Mouse (Mus musculus): ENCODE measurements at regions not wholly inside any gene's neighbourhood (a gene's known extent, or its start where the extent isn't known, plus 50 kb on each side); places are given as distances from the start of the nearest gene placed in this dataset.

- DNase-seq (ENCODE audit: low spot score), result no peak
Measured at GRCm38 (mm10) chr6:117237096-117237495, 68.8 kb downstream of the Cxcl12 start.

DNA sequence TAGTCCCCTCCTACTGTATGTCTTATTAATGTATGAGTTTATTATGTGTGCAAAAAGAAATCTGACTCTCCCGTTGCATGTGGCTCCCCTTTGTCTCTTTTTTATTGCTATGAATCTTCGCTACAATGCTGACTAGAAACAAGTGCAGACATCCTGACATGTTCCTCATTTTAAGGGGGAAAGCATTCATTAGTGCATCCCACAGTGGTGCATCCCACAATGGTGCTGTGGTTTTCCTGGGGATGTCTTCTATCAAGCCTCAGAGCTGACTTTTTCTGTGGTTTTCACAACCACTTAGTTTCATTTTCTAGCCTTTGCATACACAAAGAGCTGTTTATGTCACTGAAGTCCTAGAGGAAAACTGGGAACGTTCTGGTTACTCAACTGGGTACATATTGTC lies 72.9 kb downstream of the Cxcl12 start:
- no peak for DNase-seq (ENCODE audit: low spot score)

DNA sequence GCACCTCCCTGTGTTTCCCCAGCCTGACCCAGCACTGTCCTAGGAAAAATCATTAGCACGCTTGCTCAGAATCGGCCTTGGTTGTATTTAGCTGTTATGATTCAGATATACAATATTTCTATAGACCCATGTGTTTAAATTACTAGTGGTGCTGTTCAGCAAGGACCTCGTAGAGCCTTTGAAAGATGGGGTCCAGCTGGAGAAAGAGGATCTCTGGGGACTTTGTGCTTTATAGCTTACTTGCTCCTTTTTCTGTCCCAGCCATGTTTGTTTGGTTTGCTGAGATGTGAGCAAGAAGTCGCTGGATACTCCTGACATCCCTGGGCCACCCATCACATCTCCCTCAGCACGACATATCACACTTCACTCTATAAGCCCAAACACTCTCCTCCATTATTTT lies 77.1 kb downstream of the Cxcl12 start:
- no peak for DNase-seq (ENCODE audit: low spot score)

DNA sequence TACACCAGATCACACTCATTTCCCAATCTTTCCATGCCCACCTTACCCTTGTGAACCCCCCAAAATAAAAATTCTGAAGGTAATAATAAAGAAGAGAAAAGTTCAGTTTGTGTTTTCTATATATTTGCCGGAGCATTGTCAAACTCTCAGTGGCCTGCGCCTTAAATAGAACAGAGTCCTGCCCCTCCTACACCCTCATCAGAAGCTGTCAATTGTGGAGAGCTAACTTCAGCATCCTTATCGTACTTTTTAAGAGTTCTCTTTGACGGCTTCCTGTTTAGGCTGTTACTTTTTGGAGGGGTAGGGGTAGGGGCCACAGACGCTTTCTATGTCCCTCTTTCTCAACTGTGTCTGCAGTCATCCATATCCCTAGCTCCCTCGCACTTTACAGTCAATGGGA lies 77.5 kb downstream of the Cxcl12 start:
- no peak for DNase-seq (ENCODE audit: low spot score)

- peak; percentile 69 for DNase-seq (ENCODE audit: low spot score)
Measured at GRCm38 (mm10) chr6:117249230-117249921, 81.0 kb downstream of the Cxcl12 start.

- peak; percentile 31 for DNase-seq (ENCODE audit: low spot score)
Measured at GRCm38 (mm10) chr6:117250051-117250450, 81.7 kb downstream of the Cxcl12 start.

DNA sequence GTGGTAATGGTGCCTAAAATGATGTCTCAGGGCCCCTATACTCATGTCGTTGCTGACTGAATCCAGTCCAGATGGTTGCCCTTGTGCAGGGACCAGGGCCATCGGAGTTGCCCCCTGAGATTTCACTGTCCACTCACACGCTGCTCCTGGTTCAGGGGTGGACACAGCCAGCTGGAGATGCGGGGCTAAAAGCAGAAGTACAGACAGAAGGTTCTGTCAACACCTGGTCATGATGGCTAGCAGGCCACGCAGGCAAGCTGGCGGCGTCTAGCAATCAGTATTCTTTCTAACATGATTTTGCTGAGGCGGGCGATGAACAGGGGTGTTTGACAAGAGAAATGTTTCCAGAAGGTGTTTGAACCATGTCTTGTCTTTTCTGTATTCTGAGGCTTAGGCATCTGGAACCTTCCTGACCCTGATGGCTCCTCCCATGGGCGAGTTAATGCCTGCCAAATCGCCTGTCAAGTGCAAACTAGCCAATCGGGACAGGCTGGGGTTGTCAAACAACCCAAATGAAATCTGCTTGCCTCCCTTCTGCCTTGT lies 83.1 kb downstream of the Cxcl12 start:
- DNase-seq (ENCODE audit: low spot score), result no peak

DNA sequence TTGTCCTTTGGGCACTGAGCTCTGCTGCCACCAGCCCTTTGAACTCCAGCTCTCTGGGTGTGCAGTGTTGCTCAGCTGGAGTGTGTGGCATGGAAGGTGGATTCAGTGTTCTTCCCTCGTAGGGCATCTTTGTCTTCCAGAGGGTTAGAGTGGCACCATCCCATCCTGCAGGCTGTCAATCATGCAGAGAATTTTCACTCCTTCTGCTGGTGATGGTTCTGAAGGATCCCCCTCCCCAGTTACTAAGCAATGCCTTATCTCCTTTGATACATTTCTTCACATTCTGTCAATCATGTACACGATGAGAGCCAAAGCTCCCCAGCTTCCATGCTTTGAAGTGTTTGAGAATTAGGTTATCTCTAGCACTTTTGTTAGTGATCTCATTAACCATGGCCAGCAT lies 84.0 kb downstream of the Cxcl12 start:
- DNase-seq (ENCODE audit: low spot score), result no peak

DNA sequence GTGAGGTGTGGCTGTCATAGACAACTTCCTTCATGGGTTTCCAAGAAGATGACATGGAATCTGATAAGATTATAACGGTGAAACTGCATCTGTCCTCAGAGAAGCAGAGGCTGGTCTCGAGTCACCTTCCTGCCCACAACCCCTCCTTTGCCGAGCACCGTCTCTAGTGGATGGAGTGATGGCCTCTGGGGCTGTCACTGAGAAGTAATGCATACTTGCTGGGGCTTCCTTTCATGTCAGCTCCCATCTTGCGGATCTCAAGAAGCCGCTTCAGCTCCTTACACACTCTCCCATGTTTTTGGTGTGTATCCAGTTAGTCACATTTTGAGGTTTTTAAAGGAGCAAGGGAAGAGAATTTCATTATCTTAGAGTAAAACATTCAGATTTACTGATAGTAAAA lies 84.7 kb downstream of the Cxcl12 start:
- DNase-seq (ENCODE audit: low spot score), result no peak

- DNase-seq (ENCODE audit: low spot score), result no peak
Measured at GRCm38 (mm10) chr6:117253586-117254330, 85.4 kb downstream of the Cxcl12 start.

GRCm38 (mm10) chr6:117254620-117255228 lies 86.4 kb downstream of the Cxcl12 start:
- no peak for DNase-seq (ENCODE audit: low spot score)

DNA sequence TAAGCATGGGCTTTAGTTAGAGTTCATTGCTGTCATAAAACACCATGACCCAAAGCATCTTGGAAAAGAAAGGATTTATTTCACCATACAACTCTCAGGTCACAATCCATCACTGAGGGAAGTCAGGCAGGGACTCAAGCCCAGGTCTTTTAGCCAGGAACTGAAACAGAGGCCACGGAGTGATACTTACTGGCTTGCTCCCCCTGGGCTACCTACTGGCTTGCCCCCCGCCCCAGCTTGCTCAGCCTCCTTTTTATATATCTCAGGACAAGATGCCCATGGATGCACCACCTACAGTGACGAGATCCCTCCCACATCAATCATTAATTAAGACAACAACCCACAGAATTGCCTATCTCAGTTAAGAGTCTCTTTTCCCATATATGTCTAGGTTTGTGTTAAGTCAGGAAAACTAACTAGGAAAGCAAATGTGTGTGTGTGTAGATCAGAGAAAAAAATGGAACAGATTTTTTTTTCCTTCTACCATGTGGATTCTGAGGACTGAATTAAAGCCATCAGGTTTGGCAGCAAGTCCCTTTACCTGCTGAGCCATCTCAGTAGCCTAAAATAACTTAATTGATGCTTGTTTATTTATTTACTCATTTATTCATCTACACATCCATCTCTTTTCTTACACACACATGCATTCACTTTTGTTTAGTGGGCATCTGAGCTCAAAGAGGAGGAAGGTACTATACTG lies 87.2 kb downstream of the Cxcl12 start:
- no peak for DNase-seq (ENCODE audit: low spot score)

DNA sequence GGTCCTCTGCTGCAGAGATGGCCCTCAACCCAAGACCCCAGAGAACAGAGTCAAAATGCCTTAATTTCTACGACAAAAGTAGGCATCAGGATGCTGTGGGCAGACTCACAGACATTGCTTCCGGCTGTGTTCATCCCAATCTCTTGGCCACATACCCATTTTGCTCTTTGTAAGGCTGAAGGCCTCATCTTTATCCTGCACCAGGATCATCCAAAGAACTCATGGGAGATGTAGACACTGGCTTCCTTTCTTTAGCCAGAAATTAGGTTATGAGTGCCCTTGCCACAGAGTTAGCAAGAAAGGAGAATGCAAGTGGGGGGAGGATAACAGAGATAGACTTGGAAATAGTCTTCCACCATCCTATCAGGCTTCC lies 87.8 kb downstream of the Cxcl12 start:
- DNase-seq (ENCODE audit: low spot score), result no peak

DNA sequence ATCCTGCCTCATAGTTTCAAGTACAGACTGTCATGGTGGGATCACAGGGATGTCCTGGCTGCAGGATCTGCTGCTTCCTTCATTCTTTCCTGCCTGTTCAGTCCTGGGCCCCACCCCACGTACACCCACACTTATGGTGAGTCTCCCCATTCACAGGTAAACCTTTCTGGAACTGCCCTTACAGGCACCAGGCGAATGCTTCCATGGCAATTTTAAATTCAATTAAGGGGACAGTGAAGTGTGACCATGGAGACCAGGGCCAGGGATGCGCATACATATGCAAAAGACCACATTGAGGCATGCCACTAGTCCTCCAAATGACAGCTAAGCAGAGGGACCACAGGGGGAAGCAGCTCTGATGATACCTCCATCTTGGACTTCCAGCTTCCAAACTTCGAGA lies 89.3 kb downstream of the Cxcl12 start:
- no peak for DNase-seq (ENCODE audit: low spot score)

- no peak for DNase-seq (ENCODE audit: low spot score)
Measured at GRCm38 (mm10) chr6:117267906-117268305, 99.6 kb downstream of the Cxcl12 start.

- no peak for DNase-seq (ENCODE audit: low spot score)
Measured at GRCm38 (mm10) chr6:117268376-117268775, 100.0 kb downstream of the Cxcl12 start.

DNA sequence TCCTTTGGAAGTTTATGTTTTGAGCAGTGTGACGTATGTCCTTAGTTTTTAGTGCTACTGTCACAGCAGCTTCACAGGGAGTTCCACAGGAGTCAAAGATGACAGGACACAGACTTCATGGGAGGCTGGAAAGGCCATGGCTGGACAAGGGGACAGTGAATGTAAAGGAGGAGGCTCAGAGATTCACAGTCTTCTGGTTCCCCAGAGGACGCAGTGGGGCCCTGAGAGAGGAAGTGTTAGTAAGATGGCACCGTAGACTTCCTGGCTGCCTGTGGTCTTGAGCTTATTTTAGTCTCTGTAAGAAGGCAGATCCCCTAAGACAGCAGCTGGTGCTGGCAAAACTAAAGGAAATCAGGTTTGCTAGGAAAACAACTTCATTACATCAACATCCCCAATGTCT lies 101.9 kb downstream of the Cxcl12 start:
- DNase-seq (ENCODE audit: low spot score), result no peak

- DNase-seq (ENCODE audit: low spot score), result no peak
Measured at GRCm38 (mm10) chr6:117271562-117272226, 103.4 kb downstream of the Cxcl12 start.

DNA sequence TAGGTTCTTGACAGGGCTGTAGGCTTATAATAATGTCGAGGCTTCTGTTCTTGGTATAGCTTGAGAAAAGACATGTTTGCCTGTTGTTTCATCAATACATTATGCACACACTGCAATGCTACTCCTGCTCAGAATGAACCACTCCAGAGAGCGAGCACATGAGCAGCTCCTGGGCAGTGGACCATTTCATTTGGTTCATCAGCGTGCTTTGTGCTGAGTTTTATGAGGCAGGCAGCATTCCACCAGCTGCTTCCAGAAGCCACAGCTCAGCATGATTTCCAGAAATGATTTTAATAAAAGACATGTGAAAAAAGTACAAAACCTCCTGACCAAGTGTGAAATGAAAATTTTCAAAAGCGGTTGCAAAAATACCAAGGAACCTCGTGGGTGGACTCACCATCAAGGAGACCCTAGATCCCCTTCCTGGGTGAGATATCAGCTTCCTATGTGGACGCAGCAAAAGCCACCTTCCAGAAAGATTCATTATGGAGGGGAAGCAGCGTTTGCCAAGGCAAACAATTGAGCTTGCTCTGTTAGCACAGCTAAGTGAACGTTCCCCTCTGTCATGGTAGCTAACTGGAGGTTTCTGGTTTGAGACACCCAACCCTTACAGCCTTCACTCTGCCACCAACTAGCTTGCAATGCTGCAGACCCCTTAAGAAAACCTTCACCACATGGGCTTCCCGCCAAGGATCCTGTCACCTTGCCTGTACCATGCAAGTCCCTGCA lies 104.1 kb downstream of the Cxcl12 start:
- DNase-seq (ENCODE audit: low spot score), result no peak

- no peak for DNase-seq (ENCODE audit: low spot score)
Measured at GRCm38 (mm10) chr6:117275915-117276314, 107.6 kb downstream of the Cxcl12 start.

DNA sequence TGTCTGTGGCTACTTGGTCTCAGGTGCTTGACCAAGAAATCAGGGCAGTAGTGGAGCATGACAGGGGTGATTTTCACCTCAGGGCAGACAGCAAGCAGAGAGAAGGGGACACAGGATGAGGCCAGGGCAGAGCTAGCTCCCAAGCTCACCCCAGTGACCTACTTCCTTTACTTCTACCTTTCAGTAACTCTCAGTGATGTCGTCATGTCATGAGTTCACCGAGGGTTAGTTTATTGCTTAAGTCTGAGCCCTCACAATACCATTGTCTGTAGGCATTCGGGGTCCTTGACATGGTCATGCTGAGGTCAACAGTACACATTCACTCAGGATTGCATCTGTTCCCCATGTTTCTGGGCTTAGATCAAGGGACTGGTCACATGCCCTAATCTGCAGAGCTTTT lies 108.5 kb downstream of the Cxcl12 start:
- DNase-seq (ENCODE audit: low spot score), result no peak
